Mouse (Mus musculus): ENCODE measurements around the gene Angptl7. TPM values are rescaled to one million over a fixed set of nuclear protein-coding genes. Genes with fewer than 3 reads are reported as not detected.

The Angptl7 gene
- 1.4 and 3.8 TPM in 2 replicates for polyA plus RNA-seq (2015; fragmentation: Nextera tagmentation; extraction: Ambion mirVana)

DNA sequence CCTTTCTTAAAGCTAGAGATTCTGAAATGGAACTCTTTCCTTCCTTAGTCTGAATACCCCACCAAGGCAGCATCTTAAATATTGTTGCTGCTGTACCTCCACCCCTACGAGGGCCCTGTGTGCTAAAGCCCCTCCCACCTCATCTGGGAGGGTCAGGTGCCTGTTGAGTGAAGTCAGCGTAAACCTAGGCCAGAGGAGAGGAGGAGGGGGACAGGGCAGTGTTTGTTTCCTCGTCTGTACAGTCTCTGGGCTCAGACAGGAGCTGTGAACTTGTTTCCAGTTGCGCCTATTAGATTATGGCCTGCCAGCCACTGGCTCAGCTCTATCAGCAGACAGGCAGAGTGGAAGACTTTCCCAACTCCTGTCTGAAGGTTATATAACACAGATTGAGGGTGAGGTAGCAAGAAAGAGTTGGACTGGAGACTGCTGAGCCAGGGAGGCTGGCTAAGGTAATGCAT is at the start of gene Angptl7:
Angptl7 (minus strand) TSS at position 51 of the 458 bp plus-strand sequence.
- H3K36me3 ChIP-seq = peaks cover 63% of the 10 kb centered on the region
- no peak for ATAC-seq (replicated peaks; ENCODE audit: low FRiP score)

DNA sequence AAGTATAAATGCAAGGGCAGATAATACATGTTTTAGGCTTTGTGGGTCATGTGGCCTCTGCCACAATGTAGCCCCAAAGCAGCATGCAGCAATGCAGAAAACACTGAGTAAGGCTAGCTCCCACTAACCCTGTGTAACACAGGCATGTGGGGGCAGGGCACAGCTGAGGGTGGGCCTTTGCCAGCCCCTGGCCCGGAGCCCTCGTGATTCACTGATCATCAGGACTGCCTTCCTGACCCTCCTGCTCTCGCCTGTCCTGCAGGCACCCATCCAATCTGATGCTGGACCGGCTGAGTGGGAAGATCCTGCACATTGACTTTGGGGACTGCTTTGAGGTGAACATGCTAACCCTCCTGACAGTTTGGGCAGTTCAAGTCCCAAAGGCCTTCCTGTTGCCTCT is 48.8 kb upstream of the Angptl7 start:
- no peaks in the 10 kb centered on the region for H3K4me1 ChIP-seq

More for the DNA sequence above, at the start of gene Angptl7:
- Histone ChIP-seq H3K4me3 (replicated peaks) (no peak within 1 kb of the TSS), H3K9me3 (replicated peaks) (no peaks in the 10 kb centered on the region), H3K27me3 (no peaks in the 10 kb centered on the region), H3K9ac (no peak within 1 kb of the TSS), H3K4me2 (no peak within 1 kb of the TSS), H3K4me1 (peaks cover 11% of the 10 kb centered on the region), H3K27ac (no peak within 1 kb of the TSS)
- 48% methylated on average over 4 of the region's 4 CpGs for WGBS

DNA sequence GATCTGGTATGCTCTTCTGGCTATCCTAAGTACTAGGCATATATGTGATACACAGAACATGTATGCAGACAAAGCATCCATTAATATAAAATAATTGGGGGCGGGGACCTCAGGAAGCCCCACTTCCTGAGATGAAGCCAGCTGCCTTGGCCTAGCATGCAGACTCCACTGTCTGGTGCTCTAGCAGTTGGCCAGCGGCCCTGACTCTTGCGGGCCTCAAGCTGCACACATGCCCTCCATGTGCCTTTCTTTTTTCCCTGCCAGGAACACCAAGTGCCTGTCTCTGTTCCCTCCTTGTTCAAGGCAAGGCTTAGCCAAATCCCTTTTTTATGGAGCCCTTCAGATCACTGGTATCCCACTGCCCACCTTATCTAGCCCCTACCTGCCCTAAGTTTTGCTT is 35.6 kb upstream of the Angptl7 start:
- Histone ChIP-seq H3K4me3 (replicated peaks) (no peak overlapping the region), H3K4me2 (no peak overlapping the region), H3K9ac (no peak overlapping the region), H3K27ac (no peak overlapping the region), H3K4me1 (no peaks in the 10 kb centered on the region), H3K27me3 (no peaks in the 10 kb centered on the region), H3K9me3 (replicated peaks) (no peaks in the 10 kb centered on the region), H3K36me3 (peaks cover 100% of the 10 kb centered on the region)
- WGBS = 88% methylated on average over 3 of the region's 3 CpGs
- no peak for ATAC-seq (replicated peaks; ENCODE audit: low FRiP score)

More for the DNA sequence above, 48.8 kb upstream of the Angptl7 start:
- H3K36me3 ChIP-seq = peaks cover 93% of the 10 kb centered on the region
- no peak overlapping the region for H3K27ac ChIP-seq
- H3K9me3 ChIP-seq (replicated peaks) = no peaks in the 10 kb centered on the region
- 88% methylated on average over 4 of the region's 4 CpGs for WGBS
- no peak overlapping the region for H3K4me2 ChIP-seq
- no peak for ATAC-seq (replicated peaks; ENCODE audit: low FRiP score)
- no peaks in the 10 kb centered on the region for H3K27me3 ChIP-seq
- no peak overlapping the region for H3K9ac ChIP-seq
- no peak overlapping the region for H3K4me3 ChIP-seq (replicated peaks)

DNA sequence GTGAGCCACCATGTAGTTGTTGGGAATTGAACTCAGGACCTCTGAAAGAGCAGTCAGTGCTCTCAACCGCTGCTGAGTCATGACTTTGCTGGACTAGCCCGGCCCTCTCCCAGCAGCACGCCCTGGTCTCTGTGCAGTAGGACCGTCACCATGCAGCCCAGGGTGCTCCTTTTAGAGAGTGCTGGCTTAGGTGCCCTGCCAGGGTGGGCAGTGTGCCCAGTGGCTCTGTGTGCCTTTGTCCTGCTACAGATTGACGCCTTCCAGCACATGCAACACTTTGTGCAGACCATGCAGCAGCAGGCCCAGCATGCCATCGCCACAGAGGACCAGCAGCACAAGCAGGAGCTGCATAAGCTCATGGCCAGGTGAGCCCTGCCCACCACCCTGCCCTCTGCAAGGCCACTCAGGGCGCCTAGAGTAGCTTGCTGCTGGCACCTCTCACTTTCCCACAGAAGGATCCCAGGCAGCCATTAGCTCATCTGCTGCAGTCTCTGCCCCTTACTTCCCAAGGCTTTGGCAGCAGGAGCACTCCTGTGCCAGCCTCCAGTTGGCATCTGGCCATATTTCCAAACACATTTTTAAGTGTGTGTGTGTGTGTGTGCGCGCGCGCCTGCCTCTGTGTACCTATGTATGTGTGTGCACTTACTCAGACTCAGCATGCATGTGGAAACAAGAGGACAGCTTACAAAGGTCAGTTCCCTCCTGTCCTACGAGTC is 33.5 kb upstream of the Angptl7 start:
- Histone ChIP-seq H3K4me3 (replicated peaks) (no peak overlapping the region), H3K9ac (no peak overlapping the region), H3K4me1 (no peaks in the 10 kb centered on the region), H3K36me3 (peaks cover 96% of the 10 kb centered on the region), H3K27me3 (no peaks in the 10 kb centered on the region), H3K27ac (no peak overlapping the region), H3K4me2 (no peak overlapping the region), H3K9me3 (replicated peaks) (no peaks in the 10 kb centered on the region)
- 94% methylated on average over 12 of the region's 12 CpGs for WGBS
- ATAC-seq (replicated peaks; ENCODE audit: low FRiP score) = no peak

DNA sequence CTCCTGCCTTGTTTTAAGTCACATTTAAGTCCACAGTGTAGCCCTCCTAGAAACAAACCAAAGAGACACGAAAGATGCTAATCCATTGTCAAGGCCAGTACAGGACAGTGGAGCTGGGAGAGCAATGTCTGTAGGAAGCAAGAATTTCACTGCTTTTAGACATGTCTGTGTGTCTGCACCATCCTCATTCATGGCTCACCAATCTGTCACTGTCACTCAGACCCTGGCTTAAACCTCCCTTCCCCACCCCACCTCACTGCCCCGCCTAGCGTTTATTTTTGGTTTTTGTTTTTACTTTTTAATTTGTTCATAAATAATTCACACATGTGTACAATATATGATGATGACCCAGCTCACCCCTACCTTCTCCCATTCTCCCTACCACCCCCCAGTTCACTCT is 32.3 kb upstream of the Angptl7 start:
- Histone ChIP-seq H3K4me2 (no peak overlapping the region), H3K36me3 (peaks cover 93% of the 10 kb centered on the region), H3K27ac (no peak overlapping the region), H3K9ac (no peak overlapping the region), H3K27me3 (no peaks in the 10 kb centered on the region), H3K9me3 (replicated peaks) (no peaks in the 10 kb centered on the region), H3K4me3 (replicated peaks) (no peak overlapping the region), H3K4me1 (no peaks in the 10 kb centered on the region)
- no peak for ATAC-seq (replicated peaks; ENCODE audit: low FRiP score)
- WGBS = 94% methylated on average over 3 of the region's 3 CpGs

DNA sequence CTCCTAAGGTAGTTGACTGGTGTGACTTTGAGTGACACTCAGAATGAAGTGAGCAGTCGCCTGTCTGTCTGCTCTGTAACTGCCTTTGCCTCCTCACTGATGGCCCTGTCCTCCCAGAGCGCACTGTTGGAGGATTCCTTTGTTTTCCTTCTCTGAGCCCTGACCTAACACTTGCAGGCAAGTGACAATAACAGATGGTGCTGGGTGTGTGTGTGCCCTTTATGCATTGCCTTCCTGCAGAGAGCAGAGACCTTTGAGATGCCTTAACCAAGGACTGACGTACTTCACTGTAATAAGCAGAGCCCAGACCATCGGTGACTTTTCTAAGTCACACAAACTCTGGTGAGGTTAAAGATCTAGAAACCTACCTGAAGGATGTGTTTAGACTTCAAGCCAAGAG is 31.1 kb upstream of the Angptl7 start:
- H3K27me3 ChIP-seq = no peaks in the 10 kb centered on the region
- peaks cover 93% of the 10 kb centered on the region for H3K36me3 ChIP-seq
- H3K4me3 ChIP-seq (replicated peaks) = no peak overlapping the region
- no peak overlapping the region for H3K9ac ChIP-seq
- H3K9me3 ChIP-seq (replicated peaks) = no peaks in the 10 kb centered on the region
- no peak for ATAC-seq (replicated peaks; ENCODE audit: low FRiP score)
- H3K4me2 ChIP-seq = no peak overlapping the region
- H3K4me1 ChIP-seq = no peaks in the 10 kb centered on the region
- WGBS = 73% methylated on average over 4 of the region's 4 CpGs
- no peak overlapping the region for H3K27ac ChIP-seq

DNA sequence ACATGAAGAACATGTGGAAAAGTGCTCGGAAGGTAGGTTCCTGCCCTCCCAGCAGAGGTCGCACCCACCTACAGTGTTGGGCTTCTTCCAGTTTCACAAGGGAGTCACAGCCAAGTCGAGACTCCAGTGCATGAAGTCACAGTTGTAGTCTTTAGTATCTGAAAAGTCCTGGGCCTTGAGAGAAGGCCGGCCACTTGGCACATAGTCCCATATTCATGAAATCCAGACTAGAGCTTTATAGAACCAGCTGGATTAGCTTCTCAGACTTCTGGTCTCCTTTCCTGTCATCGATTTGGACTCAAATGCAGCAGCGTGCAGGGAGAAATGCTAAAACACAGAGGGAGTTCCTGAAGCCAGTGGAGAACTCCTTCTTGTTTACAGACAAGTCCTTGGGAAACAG is 30.5 kb upstream of the Angptl7 start:
- H3K9ac ChIP-seq = no peak overlapping the region
- no peaks in the 10 kb centered on the region for H3K4me1 ChIP-seq
- no peak overlapping the region for H3K4me2 ChIP-seq
- H3K4me3 ChIP-seq (replicated peaks) = no peak overlapping the region
- no peaks in the 10 kb centered on the region for H3K27me3 ChIP-seq
- no peaks in the 10 kb centered on the region for H3K9me3 ChIP-seq (replicated peaks)
- peaks cover 93% of the 10 kb centered on the region for H3K36me3 ChIP-seq
- no peak for ATAC-seq (replicated peaks; ENCODE audit: low FRiP score)
- H3K27ac ChIP-seq = no peak overlapping the region
- 88% methylated on average over 6 of the region's 6 CpGs for WGBS

DNA sequence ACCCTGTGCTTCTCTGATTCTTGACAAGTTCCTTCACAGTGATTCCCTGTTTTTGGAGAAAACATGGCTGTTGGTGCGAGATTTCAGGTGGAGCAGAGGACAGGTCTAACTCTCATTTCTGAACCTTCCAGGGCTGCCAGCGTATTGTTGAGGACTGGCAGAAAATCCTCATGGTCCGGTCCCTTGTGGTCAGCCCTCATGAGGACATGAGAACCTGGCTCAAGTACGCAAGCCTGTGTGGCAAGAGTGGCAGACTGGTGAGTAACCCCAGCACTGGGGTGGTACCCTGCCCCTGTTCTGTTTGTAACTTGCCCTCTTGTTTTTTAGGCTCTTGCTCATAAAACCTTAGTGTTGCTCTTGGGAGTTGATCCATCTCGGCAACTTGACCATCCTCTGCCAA is 30.1 kb upstream of the Angptl7 start:
- no peaks in the 10 kb centered on the region for H3K4me1 ChIP-seq
- 92% methylated on average over 5 of the region's 5 CpGs for WGBS
- H3K9me3 ChIP-seq (replicated peaks) = no peaks in the 10 kb centered on the region
- no peak overlapping the region for H3K27ac ChIP-seq
- no peak for ATAC-seq (replicated peaks; ENCODE audit: low FRiP score)
- no peaks in the 10 kb centered on the region for H3K27me3 ChIP-seq
- peaks cover 93% of the 10 kb centered on the region for H3K36me3 ChIP-seq
- no peak overlapping the region for H3K9ac ChIP-seq
- H3K4me2 ChIP-seq = no peak overlapping the region
- no peak overlapping the region for H3K4me3 ChIP-seq (replicated peaks)

DNA sequence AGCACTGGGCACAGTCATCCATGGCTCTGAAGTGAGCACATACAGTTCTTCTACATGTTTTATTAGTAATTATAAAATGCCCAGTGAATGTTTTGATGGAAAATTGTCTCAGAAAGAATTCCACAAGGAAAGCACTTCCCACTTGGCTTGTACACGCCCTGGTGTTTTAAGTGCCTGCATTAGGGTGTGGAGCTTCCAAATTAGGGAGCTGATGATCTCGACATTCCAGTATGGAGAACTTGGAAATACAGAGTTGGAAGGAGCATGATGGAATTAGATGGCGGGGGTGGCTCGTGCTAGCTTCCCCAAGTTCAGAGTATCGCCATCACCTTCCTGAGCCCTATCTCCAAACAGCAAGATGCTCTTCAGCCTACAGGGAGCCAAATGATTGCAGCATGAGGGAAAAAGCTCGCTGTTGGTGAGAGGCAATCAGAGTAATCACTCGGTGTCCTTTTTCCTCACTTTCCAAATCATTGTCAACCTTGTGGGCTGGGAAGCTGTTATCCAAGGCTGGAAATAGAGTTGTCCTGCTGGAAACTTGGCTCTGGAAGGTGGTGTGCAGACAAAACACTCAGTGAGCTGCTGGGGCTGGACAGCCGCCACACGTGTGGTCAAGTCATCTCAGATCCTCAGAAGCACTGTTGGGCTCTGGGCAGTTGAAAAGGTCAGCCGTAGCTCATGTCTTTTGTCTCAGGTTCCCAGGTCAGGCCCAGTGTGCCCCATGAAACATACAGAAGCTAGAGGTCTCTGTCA is 27.1 kb upstream of the Angptl7 start:
- Histone ChIP-seq H3K4me3 (replicated peaks) (no peak overlapping the region), H3K9ac (no peak overlapping the region), H3K36me3 (peaks cover 91% of the 10 kb centered on the region), H3K4me1 (no peaks in the 10 kb centered on the region), H3K4me2 (no peak overlapping the region), H3K9me3 (replicated peaks) (no peaks in the 10 kb centered on the region), H3K27me3 (no peaks in the 10 kb centered on the region), H3K27ac (no peak overlapping the region)
- WGBS = 83% methylated on average over 10 of the region's 10 CpGs
- ATAC-seq (replicated peaks; ENCODE audit: low FRiP score) = no peak

DNA sequence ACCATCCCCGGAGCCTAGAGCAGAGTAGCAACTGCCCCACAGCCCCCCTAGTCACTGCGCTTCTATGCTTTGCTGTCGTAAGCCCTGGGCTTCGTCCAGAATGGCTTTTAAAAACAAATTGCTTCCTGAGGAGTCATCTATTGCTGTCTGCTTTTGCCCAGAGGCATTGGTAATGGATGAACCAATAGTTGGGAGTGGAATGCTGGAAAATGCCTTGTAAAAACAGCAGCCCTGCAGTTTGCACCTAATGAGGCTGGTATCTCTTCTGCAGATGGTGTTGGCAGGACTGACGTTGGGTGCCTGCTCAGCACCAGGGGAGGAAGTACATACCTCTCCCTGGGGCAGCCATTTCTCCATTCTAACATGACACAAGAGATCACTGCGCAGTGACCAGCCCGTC is 23.3 kb upstream of the Angptl7 start:
- Histone ChIP-seq H3K4me2 (no peak overlapping the region), H3K4me3 (replicated peaks) (no peak overlapping the region), H3K9me3 (replicated peaks) (no peaks in the 10 kb centered on the region), H3K9ac (no peak overlapping the region), H3K36me3 (peaks cover 90% of the 10 kb centered on the region), H3K27me3 (no peaks in the 10 kb centered on the region), H3K4me1 (no peaks in the 10 kb centered on the region), H3K27ac (no peak overlapping the region)
- ATAC-seq (replicated peaks; ENCODE audit: low FRiP score) = no peak
- 66% methylated on average over 7 of the region's 7 CpGs for WGBS

DNA sequence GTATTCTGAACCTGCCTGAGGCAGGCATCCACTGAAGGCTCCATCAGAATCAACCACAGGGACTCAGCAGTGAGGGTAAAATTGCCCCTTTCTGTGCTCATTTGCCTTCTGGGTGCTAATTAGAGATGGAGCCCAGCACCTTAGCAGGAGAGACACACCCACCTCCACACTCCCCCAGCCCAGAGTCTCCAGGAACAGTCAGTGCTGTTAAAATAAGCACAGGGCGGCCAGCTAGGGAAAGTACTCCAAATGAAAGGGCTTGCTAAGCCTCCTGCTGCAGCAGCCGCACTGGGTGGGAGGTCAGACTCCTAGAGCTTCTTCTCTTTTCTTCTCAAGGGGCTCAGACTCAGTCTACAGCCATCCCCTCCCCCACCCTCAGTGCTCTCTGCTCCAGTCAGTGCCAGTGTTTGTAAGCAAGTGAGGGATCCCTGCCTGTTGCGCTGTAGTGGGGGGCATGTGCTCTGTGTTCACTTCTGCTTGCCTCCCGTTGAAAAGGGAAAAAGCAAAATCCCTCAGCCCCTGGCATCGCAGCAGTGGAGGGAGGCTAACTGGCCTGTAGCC is 18.1 kb upstream of the Angptl7 start:
- Histone ChIP-seq H3K27ac (no peak overlapping the region), H3K36me3 (peaks cover 91% of the 10 kb centered on the region), H3K4me2 (no peak overlapping the region), H3K4me3 (replicated peaks) (no peak overlapping the region), H3K9me3 (replicated peaks) (no peaks in the 10 kb centered on the region), H3K9ac (no peak overlapping the region), H3K27me3 (no peaks in the 10 kb centered on the region), H3K4me1 (no peaks in the 10 kb centered on the region)
- ATAC-seq (replicated peaks; ENCODE audit: low FRiP score) = no peak
- WGBS = 37% methylated on average over 5 of the region's 5 CpGs

DNA sequence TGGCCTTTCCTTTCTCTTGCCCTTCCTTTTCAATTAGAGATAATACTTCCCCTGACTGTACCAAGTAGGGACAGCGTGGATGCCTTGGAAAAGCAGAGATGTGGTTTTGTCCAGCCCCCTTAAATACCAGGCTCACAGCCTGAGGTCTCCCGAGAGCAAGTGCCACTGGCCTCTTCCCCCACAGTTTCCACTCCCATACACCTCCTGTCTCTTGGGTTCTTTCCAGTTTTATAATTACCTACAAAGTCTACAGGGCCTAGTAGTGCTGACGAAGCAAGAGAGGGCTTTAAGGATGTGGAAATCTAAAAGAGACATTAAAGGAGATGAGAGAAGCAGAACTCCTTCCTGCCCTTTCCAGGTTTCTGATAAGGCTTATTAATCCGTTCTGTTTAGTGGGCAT is 17.5 kb upstream of the Angptl7 start:
- WGBS = 55% methylated on average over 4 of the region's 4 CpGs
- no peak for ATAC-seq (replicated peaks; ENCODE audit: low FRiP score)
- H3K36me3 ChIP-seq = peaks cover 91% of the 10 kb centered on the region

More for the DNA sequence above, 17.5 kb upstream of the Angptl7 start:
- no peak overlapping the region for H3K9ac ChIP-seq
- no peak overlapping the region for H3K4me3 ChIP-seq (replicated peaks)
- H3K27me3 ChIP-seq = no peaks in the 10 kb centered on the region
- no peaks in the 10 kb centered on the region for H3K9me3 ChIP-seq (replicated peaks)
- H3K4me1 ChIP-seq = no peaks in the 10 kb centered on the region
- no peak overlapping the region for H3K27ac ChIP-seq
- no peak overlapping the region for H3K4me2 ChIP-seq

Data from kidney, embryonic 15.5 days (tissue).